Mouse (Mus musculus) megakaryocyte, adult 5-6 weeks (primary cell): ENCODE measurements at regions not wholly inside any gene's neighbourhood (a gene's known extent, or its start where the extent isn't known, plus 50 kb on each side); places are given as distances from the start of the nearest gene placed in this dataset.

Source experiments
- ATAC-seq: 2 replicates; pipeline ENCODE4 v1.8.0; 2016; ENCODE audit warnings: mild to moderate bottlenecking, inconsistent platforms; ENCODE audit not compliant: poor library complexity, severe bottlenecking

DNA sequence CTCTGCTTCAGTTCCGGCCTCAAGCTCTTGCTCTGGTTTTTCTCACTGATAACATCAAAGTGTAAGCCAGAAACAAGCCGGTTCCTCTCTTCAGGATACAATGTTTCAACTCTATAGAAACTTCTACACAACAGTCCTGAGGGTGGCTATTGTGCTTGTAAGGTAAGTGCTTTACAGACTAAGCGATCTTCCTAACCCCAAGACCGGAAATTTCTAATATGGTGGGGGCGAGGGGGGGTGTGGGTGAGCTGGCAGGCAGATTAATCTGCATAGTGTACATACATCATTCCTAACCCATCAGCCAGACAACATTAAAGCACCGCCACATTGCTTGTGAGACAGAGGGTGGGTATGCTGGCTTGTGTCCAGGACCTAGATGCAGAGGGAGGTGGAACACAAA lies 200.8 kb downstream of the Uaca start:
- no peak for ATAC-seq

DNA sequence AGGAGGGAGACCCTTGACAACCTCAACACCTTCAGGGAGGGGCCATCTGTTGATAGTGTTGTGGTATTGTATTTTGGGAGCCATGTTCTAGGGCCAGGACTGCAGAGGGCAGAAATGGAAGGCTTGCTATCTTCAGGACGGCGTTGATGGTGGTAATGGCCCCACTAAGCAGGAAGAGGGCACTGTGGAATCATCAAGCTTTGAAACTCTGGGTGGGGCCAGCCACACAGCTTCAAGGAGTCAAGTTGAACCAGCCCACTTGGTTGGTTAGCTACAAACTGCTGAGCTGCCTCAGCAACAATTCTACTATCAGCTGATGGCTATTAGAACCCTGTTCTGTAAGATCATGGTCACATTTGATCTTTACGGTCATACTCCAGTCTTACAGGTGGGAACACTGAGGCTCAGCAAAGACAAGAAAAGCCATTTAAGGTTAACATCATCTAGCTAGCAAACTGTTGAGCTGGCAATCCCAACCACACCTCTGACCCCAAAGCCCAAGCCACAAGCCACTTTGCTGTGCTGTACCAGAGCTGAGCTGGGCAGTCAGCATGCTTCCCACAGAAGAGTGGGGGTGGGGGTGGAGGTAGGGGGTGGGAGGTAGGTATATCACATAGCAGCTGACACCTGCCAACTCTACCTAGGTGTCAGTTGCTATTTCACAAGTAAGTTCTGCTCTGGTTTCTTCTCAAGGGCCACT lies 203.9 kb downstream of the Uaca start:
- ATAC-seq: peak; percentile 53

- ATAC-seq: peak; percentile 81
Measured at GRCm38 (mm10) chr9:60999001-60999529, 204.7 kb downstream of the Uaca start.

- ATAC-seq: no peak
Measured at GRCm38 (mm10) chr9:61000232-61000631, 205.9 kb downstream of the Uaca start.

DNA sequence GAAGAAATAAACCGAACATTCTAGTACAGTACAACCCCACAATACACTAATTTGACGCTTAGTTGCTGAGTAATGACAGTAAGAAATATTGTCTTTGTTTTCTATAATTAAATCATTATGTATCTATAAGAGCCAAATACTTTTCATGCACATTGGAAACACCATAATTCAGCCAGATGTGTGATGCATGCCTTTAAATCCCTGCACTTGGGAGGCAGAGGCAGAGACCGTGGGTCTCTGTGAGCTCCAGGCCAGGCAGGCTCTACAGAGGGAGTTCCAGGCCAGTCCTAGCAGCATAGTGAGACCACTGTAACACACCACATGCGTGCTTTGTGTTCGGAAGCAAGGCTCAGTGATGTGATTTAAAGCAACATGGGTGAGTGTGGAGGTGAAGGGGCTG lies 208.2 kb downstream of the Uaca start:
- no peak for ATAC-seq

GRCm38 (mm10) chr9:61008446-61008845 lies 214.1 kb downstream of the Uaca start:
- ATAC-seq: no peak

DNA sequence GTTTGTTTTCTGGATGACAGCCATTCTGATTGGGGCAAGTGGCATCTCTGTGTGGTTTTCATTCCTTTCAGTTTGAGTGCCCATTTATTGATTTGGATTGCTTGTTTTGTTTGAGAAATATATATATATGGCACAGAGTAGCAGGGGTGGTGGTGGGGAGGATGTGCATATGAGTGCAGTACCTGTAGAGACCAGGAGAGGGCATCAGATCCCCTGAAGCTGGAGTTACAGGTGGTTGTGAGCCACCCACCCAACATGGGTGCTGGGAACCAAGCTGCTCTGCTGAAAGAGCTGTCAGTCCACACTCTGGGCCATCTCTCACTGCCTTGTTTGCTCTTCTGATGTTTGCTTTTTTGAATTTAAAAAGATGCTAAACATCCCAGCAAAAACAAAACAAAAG lies 216.7 kb downstream of the Uaca start:
- no peak for ATAC-seq

GRCm38 (mm10) chr9:61012771-61013540 lies 218.6 kb downstream of the Uaca start:
- peak; percentile 81 for ATAC-seq

DNA sequence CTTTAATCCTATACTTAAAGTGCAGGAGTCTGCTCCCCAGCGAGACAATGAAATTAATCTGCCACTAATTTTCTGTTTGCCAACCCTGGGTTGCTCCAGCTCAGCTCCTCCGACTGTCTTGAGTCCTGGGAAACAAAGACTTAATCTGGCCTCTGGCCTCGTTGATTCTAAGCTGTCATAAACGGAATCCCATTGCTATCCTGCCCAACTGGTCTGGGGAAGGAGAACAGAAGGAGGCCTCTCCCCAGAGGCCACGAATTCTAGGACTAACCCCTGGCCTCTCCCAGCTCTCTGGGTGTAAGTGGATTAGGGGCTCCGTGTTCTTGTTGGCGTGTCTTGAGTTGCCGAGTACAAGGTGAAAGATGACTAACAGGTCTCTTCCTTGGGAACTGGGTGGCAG lies 219.8 kb downstream of the Uaca start:
- no peak for ATAC-seq

GRCm38 (mm10) chr9:61015374-61015890 lies 221.1 kb downstream of the Uaca start:
- no peak for ATAC-seq

DNA sequence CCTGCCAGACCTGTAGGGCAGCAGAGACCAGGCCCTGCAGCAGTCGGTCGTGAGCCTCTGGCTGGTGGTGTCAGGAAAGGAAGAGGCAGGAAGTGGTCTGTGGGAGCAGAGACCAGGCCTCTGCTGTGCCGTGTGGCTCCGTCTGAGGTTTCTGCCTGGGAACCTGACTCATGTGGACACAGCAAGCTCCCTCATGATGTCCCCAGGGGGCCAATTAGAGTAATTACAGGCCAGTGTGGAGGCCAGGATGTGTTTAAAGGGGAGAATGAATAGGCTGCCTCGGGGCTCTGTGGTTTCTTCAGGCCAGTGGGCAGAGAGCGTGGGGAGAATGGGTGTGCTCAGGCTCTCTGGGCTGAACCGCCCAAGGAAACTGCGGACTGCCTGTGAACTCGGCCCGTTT lies 222.3 kb downstream of the Uaca start:
- ATAC-seq: peak; percentile 42

DNA sequence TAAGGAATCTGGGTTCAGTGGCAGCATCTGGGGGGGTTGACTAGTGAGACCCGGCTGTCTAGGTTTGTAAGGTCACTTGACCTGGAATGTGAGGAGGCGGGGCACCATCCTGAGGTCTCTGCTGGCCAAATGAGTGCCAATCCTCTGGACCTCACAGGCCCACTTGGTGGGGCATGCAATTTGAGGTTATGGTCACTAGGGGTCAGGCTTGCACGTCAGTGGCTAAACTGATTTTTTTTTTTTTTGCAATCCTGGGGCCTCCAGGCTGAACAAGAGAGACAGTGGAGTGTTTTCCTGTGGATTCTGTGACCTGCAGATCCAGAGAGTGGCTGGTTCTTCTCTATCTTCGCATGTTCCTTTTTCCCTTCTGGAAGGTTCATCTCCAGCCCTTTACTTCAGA lies 225.6 kb downstream of the Uaca start:
- peak; percentile 38 for ATAC-seq

- peak; percentile 51 for ATAC-seq
Measured at GRCm38 (mm10) chr9:61021810-61022209, 227.5 kb downstream of the Uaca start.

DNA sequence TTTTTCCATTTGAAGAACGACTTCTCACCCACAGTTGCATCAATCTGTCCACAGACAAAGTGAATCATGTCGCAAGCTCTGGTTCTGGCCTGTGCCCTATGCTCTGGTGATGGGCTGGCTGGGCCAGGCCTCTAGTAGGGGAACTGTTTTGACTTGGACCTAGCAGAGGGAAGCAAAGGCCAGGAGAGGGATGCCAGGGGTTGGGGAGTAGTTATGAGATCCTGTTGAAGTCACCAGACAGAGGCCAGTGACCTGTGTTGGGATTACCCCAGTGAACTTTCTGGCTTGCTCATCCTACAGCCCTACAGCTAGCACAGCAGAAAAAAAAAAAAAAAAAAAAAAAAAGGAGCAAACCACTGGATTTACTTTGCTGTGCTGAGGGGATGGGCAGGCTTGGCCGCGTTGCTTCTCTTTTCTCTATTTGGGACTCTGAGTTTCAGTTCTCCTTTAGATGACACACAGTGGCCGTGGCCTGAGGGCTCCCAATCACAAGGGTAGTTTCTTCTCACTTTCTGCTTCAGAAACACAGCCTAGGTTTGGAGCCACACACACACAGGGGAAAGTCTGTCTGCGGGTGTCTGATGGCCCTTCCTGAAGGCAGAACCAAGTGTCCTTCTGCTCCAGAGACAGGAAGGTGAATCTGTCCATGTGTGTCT lies 228.2 kb downstream of the Uaca start:
- peak; percentile 66 for ATAC-seq

DNA sequence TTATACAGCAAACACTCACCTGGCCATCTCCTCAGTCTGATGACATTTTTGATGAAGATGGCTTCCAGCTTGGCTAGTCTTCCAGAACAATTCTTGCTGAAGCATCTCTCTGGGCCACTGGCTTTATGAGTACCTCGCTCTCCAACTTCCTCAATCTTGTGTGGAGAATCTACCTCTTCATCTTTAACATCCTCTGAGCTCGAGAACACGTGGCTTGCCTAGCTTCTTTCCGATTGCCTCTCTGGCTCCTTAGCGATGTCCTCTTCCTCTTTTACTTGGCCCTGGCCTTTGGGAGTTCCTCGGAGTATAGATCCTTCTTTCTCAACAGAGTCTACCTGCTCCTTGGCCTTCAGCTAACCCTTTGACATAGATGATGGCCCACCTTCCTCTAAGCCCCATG lies 231.0 kb downstream of the Uaca start:
- ATAC-seq: peak; percentile 63

- ATAC-seq: no peak
Measured at GRCm38 (mm10) chr9:61028775-61029401, 234.5 kb downstream of the Uaca start.

- peak; percentile 58 for ATAC-seq
Measured at GRCm38 (mm10) chr9:61031699-61032447, 237.5 kb downstream of the Uaca start.

GRCm38 (mm10) chr9:61032448-61033433 lies 238.4 kb downstream of the Uaca start:
- ATAC-seq: no peak

- ATAC-seq: no peak
Measured at GRCm38 (mm10) chr9:61033593-61033992, 239.3 kb downstream of the Uaca start.
